Mouse (Mus musculus) embryonic facial prominence, embryonic 15.5 days (tissue): ENCODE data around the gene Aprt. TPM values are rescaled to one million over a fixed set of nuclear protein-coding genes. Genes with fewer than 3 reads are reported as not detected.
"Not testable (repeated sequence)": the region's sequence is repeated elsewhere in the genome, so short reads cannot be mapped to it uniquely, and the experiment has no call there.

Experiments
- ATAC-seq: fragments of 200-750 bp; cut with Nextera tagmentation; 2 replicates; pipeline ENCODE4 v1.8.0; 2017; ENCODE audit warnings: low read depth, moderate TSS enrichment; ENCODE audit not compliant: insufficient number of reproducible peaks, low FRiP score, low TSS enrichment
- H3K27ac ChIP-seq: fragments of 300-500 bp; sonication (generic); replicated peaks from 2 replicates; pipeline ENCODE4 v1.5.1; 2015; ENCODE audit warnings: mild to moderate bottlenecking, inconsistent platforms
- H3K27me3 ChIP-seq: fragments of 300-500 bp; sonication (generic); 2 replicates; pipeline ENCODE4 v1.6.1; 2015; ENCODE audit warnings: inconsistent platforms
- H3K36me3 ChIP-seq: fragments of 300-500 bp; sonication (generic); 2 replicates; pipeline ENCODE4 v1.6.1; 2015; ENCODE audit warnings: mild to moderate bottlenecking, inconsistent platforms
- H3K4me1 ChIP-seq: fragments of 300-500 bp; sonication (generic); 2 replicates; pipeline ENCODE4 v1.6.1; 2015; ENCODE audit warnings: inconsistent platforms
- H3K4me2 ChIP-seq: fragments of 300-500 bp; sonication (generic); replicated peaks from 2 replicates; pipeline ENCODE4 v1.6.1; 2015; ENCODE audit warnings: mild to moderate bottlenecking, inconsistent platforms
- H3K4me3 ChIP-seq: fragments of 300-500 bp; sonication (generic); replicated peaks from 2 replicates; pipeline ENCODE4 v1.5.1; 2015; ENCODE audit warnings: mild to moderate bottlenecking, inconsistent platforms
- H3K9ac ChIP-seq: fragments of 300-500 bp; sonication (generic); 2 replicates; pipeline ENCODE4 v1.6.1; 2015; ENCODE audit warnings: inconsistent platforms
- H3K9me3 ChIP-seq: fragments of 300-500 bp; sonication (generic); replicated peaks from 2 replicates; pipeline ENCODE4 v1.6.1; 2016; ENCODE audit warnings: inconsistent platforms
- WGBS: fragments of 180-500 bp; shearing (Covaris S2); methylation state at CpG from one replicate; pipeline ENCODE4 v1.1.7; 2015; 5-methylcytosine and 5-hydroxymethylcytosine counted together
- polyA plus RNA-seq: library from polyadenylated mRNA; unstranded; fragments of >200 nt; fragmentation: Nextera tagmentation; extraction: Ambion mirVana; gene quantifications from 2 replicates; pipeline ENCODE4 v1.2.1, GENCODE M21; 2015

Aprt gene
- polyA plus RNA-seq, 1 experiment from 2014 or later = 298 TPM

GRCm38 (mm10) chr8:122585411-122585891, 8.7 kb upstream of the Aprt start:
- Histone ChIP-seq H3K36me3 (no peaks in the 10 kb centered on the region), H3K4me2 (no peak overlapping the region), H3K4me1 (peaks cover 13% of the 10 kb centered on the region; the same call in 1 of the 2 replicates), H3K27ac (no peak overlapping the region), H3K9ac (no peak overlapping the region), H3K27me3 (no peaks in the 10 kb centered on the region), H3K4me3 (no peak overlapping the region), H3K9me3 (no peaks in the 10 kb centered on the region)
- ATAC-seq = no peak
- 52% methylated on average over 14 of the region's 14 CpGs for WGBS

GRCm38 (mm10) chr8:122584981-122585380, 8.3 kb upstream of the Aprt start:
- H3K27me3 ChIP-seq = no peaks in the 10 kb centered on the region
- no peaks in the 10 kb centered on the region for H3K36me3 ChIP-seq
- peaks cover 18% of the 10 kb centered on the region for H3K4me1 ChIP-seq
- no peak overlapping the region for H3K4me3 ChIP-seq
- no peak overlapping the region for H3K27ac ChIP-seq
- H3K9me3 ChIP-seq = no peaks in the 10 kb centered on the region
- 77% methylated on average over 9 of the region's 9 CpGs for WGBS
- no peak overlapping the region for H3K4me2 ChIP-seq
- no peak overlapping the region for H3K9ac ChIP-seq
- ATAC-seq = no peak

- no peak for ATAC-seq
- Histone ChIP-seq H3K4me2 (no peak overlapping the region), H3K9me3 (no peaks in the 10 kb centered on the region), H3K4me1 (peaks cover 43% of the 10 kb centered on the region), H3K27ac (no peak overlapping the region), H3K9ac (no peak overlapping the region), H3K36me3 (no peaks in the 10 kb centered on the region), H3K27me3 (no peaks in the 10 kb centered on the region), H3K4me3 (no peak overlapping the region)
- 47% methylated on average over 13 of the region's 15 CpGs for WGBS
These were observed 4.2 kb upstream of the Aprt start for GRCm38 (mm10) chr8:122580926-122581325.

GRCm38 (mm10) chr8:122579196-122579595, 2.5 kb upstream of the Aprt start:
- no peak overlapping the region for H3K4me3 ChIP-seq
- ATAC-seq = no peak
- 13% methylated on average over 7 of the region's 7 CpGs for WGBS
- H3K9ac ChIP-seq = no peak overlapping the region
- H3K27me3 ChIP-seq = no peaks in the 10 kb centered on the region
- peaks cover 4% of the 10 kb centered on the region; the same call in 1 of the 2 replicates for H3K36me3 ChIP-seq
- H3K4me2 ChIP-seq = no peak overlapping the region
- H3K27ac ChIP-seq = peak overlapping the region; percentile 51; the same call in 1 of the 2 replicates
- H3K4me1 ChIP-seq = peaks cover 51% of the 10 kb centered on the region
- no peaks in the 10 kb centered on the region for H3K9me3 ChIP-seq

GRCm38 (mm10) chr8:122577116-122577515, 407 bp upstream of the Aprt start:
- Histone ChIP-seq H3K4me3 (peak overlapping the region; percentile 71), H3K27me3 (no peaks in the 10 kb centered on the region), H3K4me2 (peak overlapping the region; percentile 77), H3K9ac (no peak overlapping the region), H3K36me3 (peaks cover 22% of the 10 kb centered on the region), H3K27ac (peak overlapping the region; percentile 75; the same call in 1 of the 2 replicates), H3K9me3 (no peaks in the 10 kb centered on the region), H3K4me1 (peaks cover 51% of the 10 kb centered on the region)
- WGBS = 38% methylated on average over 10 of the region's 10 CpGs
- ATAC-seq = peak; percentile 11; the same call in 1 of the 2 replicates

GRCm38 (mm10) chr8:122575735-122576647, 718 bp downstream of the Aprt start:
- WGBS = 13% methylated on average over 21 of the region's 21 CpGs
- H3K36me3 ChIP-seq = peaks cover 34% of the 10 kb centered on the region
- no peaks in the 10 kb centered on the region for H3K9me3 ChIP-seq
- H3K4me2 ChIP-seq = peak overlapping the region; percentile 77
- H3K4me1 ChIP-seq = peaks cover 48% of the 10 kb centered on the region
- peak overlapping the region; percentile 71 for H3K4me3 ChIP-seq
- peak overlapping the region; percentile 75 for H3K27ac ChIP-seq
- peak; percentile 9; the same call in 1 of the 2 replicates for ATAC-seq
- H3K9ac ChIP-seq = peak overlapping the region; percentile 69
- H3K27me3 ChIP-seq = no peaks in the 10 kb centered on the region

- ATAC-seq = no peak
- Histone ChIP-seq H3K4me1 (peaks cover 45% of the 10 kb centered on the region), H3K9ac (0 out of 2 replicates have a peak overlapping the region, but pooled peaks have one; percentile 69), H3K27ac (0 out of 2 replicates have a peak overlapping the region, but pooled peaks have one; percentile 5), H3K4me2 (peak overlapping the region; percentile 77), H3K9me3 (no peaks in the 10 kb centered on the region), H3K27me3 (no peaks in the 10 kb centered on the region), H3K4me3 (peak overlapping the region; percentile 71), H3K36me3 (peaks cover 41% of the 10 kb centered on the region)
- whole genome bisulfite sequencing = 63% methylated on average over 8 of the region's 8 CpGs
These were observed 1.4 kb downstream of the Aprt start for GRCm38 (mm10) chr8:122575286-122575685.

- H3K4me2 ChIP-seq = no peak overlapping the region
- no peak overlapping the region for H3K9ac ChIP-seq
- H3K9me3 ChIP-seq = no peaks in the 10 kb centered on the region
These were observed 1.9 kb downstream of the Aprt start for GRCm38 (mm10) chr8:122574667-122575251.

GRCm38 (mm10) chr8:122574264-122574663, 2.4 kb downstream of the Aprt start:
- WGBS = 68% methylated on average over 3 of the region's 3 CpGs
- Histone ChIP-seq H3K4me2 (no peak overlapping the region), H3K36me3 (peaks cover 51% of the 10 kb centered on the region), H3K9me3 (no peaks in the 10 kb centered on the region), H3K4me1 (peaks cover 41% of the 10 kb centered on the region), H3K27me3 (no peaks in the 10 kb centered on the region), H3K27ac (no peak overlapping the region), H3K4me3 (no peak overlapping the region), H3K9ac (no peak overlapping the region)
- no peak for ATAC-seq

More at GRCm38 (mm10) chr8:122574667-122575251, 1.9 kb downstream of the Aprt start:
- ATAC-seq = no peak
- no peak overlapping the region for H3K27ac ChIP-seq
- peaks cover 41% of the 10 kb centered on the region for H3K4me1 ChIP-seq
- no peaks in the 10 kb centered on the region for H3K27me3 ChIP-seq
- no peak overlapping the region for H3K4me3 ChIP-seq
- 58% methylated on average over 10 of the region's 10 CpGs for WGBS
- peaks cover 46% of the 10 kb centered on the region for H3K36me3 ChIP-seq

- peaks cover 41% of the 10 kb centered on the region for H3K4me1 ChIP-seq
- 55% methylated on average over 9 of the region's 9 CpGs for WGBS
- H3K4me3 ChIP-seq = no peak overlapping the region
- H3K27me3 ChIP-seq = no peaks in the 10 kb centered on the region
- H3K9me3 ChIP-seq = no peaks in the 10 kb centered on the region
- no peak for ATAC-seq
- peaks cover 51% of the 10 kb centered on the region for H3K36me3 ChIP-seq
- H3K9ac ChIP-seq = no peak overlapping the region
- no peak overlapping the region for H3K27ac ChIP-seq
- H3K4me2 ChIP-seq = no peak overlapping the region
These were observed 3.1 kb downstream of the Aprt start for GRCm38 (mm10) chr8:122573577-122573976.

GRCm38 (mm10) chr8:122573176-122573575, 3.5 kb downstream of the Aprt start:
- H3K4me2 ChIP-seq, H3K9ac ChIP-seq, H3K27me3 ChIP-seq, H3K9me3 ChIP-seq, H3K27ac ChIP-seq, ATAC-seq, H3K4me3 ChIP-seq: not testable (repeated sequence)
- 55% methylated on average over 4 of the region's 4 CpGs for WGBS
- Histone ChIP-seq H3K4me1 (peaks cover 39% of the 10 kb centered on the region), H3K36me3 (peaks cover 51% of the 10 kb centered on the region)
